Mouse (Mus musculus) embryonic facial prominence, embryonic 13.5 days (tissue): Measurements from ENCODE around the gene Ctsw. TPM values are rescaled to one million over a fixed set of nuclear protein-coding genes. Genes with fewer than 3 reads are reported as not detected.

Experiments
- ATAC-seq: fragments of 200-750 bp; cut with Nextera tagmentation; 2 replicates; pipeline ENCODE4 v1.8.0; 2017; ENCODE audit warnings: low read depth; ENCODE audit not compliant: insufficient number of reproducible peaks, insufficient read depth, low FRiP score, low TSS enrichment
- H3K27ac ChIP-seq: fragments of 300-500 bp; sonication (generic); 2 replicates; pipeline ENCODE4 v1.5.1; 2015; ENCODE audit warnings: moderate library complexity, mild to moderate bottlenecking, inconsistent platforms
- H3K27me3 ChIP-seq: fragments of 300-500 bp; sonication (generic); 2 replicates; pipeline ENCODE4 v1.6.1; 2015; ENCODE audit warnings: mild to moderate bottlenecking, inconsistent platforms
- H3K36me3 ChIP-seq: fragments of 300-500 bp; sonication (generic); 2 replicates; pipeline ENCODE4 v1.6.1; 2015; ENCODE audit warnings: mild to moderate bottlenecking, inconsistent platforms
- H3K4me1 ChIP-seq: fragments of 300-500 bp; sonication (generic); 2 replicates; pipeline ENCODE4 v1.6.1; 2015; ENCODE audit warnings: inconsistent platforms
- H3K4me2 ChIP-seq: fragments of 300-500 bp; sonication (generic); 2 replicates; pipeline ENCODE4 v1.6.1; 2015; ENCODE audit warnings: moderate library complexity, mild to moderate bottlenecking, inconsistent platforms
- H3K4me3 ChIP-seq: fragments of 300-500 bp; sonication (generic); 2 replicates; pipeline ENCODE4 v1.5.1; 2015; ENCODE audit warnings: mild to moderate bottlenecking, inconsistent platforms
- H3K9ac ChIP-seq: fragments of 300-500 bp; sonication (generic); 2 replicates; pipeline ENCODE4 v1.6.1; 2015; ENCODE audit warnings: mild to moderate bottlenecking, inconsistent platforms
- H3K9me3 ChIP-seq: fragments of 300-500 bp; sonication (generic); 2 replicates; pipeline ENCODE4 v1.6.1; 2016; ENCODE audit warnings: inconsistent platforms
- WGBS: fragments of 180-500 bp; shearing (Covaris S2); methylation state at CpG from one replicate; pipeline ENCODE4 v1.1.7; 2015; ENCODE audit warnings: mixed read lengths; 5-methylcytosine and 5-hydroxymethylcytosine counted together
- polyA plus RNA-seq: library from polyadenylated mRNA; unstranded; fragments of >200 nt; fragmentation: Nextera tagmentation; extraction: Ambion mirVana; gene quantifications from 2 replicates; pipeline ENCODE4 v1.2.1, GENCODE M21; 2015

Gene Ctsw
- polyA plus RNA-seq, 1 experiment from 2014 or later, result 2.4 TPM

DNA sequence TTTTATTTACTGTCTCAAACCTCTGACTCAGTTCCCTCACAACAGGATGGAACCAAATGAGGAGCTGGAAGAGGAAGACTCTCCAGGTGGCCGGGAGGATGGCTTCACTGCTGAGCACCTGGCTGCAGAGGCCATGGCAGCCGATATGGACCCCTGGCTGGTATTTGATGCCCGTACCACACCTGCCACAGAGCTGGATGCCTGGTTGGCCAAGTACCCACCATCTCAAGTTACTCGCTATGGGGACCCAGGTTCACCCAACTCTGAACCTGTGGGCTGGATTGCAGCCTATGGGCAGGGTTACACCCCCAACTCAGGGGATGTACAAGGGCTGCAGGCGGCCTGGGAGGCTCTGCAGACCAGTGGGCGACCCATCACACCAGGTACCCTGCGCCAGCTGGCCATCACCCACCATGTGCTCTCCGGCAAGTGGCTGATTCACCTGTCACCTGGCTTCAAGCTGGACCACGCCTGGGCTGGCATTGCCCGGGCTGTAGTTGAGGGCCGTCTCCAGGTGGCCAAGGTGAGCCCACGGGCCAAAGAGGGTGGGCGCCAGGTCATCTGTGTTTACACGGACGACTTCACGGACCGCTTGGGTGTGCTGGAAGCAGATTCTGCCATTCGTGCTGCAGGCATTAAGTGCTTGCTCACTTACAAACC lies 42.3 kb downstream of the Ctsw start:
- Histone ChIP-seq H3K9me3 (no peaks in the 10 kb centered on the region), H3K27ac (no peak overlapping the region), H3K27me3 (no peaks in the 10 kb centered on the region), H3K9ac (peak overlapping the region; percentile 93), H3K4me1 (peaks cover 37% of the 10 kb centered on the region), H3K36me3 (peaks cover 44% of the 10 kb centered on the region), H3K4me3 (peak overlapping the region; percentile 72), H3K4me2 (peak overlapping the region; percentile 79)
- ATAC-seq, result no peak
- 89% methylated on average over 18 of the region's 18 CpGs for WGBS

DNA sequence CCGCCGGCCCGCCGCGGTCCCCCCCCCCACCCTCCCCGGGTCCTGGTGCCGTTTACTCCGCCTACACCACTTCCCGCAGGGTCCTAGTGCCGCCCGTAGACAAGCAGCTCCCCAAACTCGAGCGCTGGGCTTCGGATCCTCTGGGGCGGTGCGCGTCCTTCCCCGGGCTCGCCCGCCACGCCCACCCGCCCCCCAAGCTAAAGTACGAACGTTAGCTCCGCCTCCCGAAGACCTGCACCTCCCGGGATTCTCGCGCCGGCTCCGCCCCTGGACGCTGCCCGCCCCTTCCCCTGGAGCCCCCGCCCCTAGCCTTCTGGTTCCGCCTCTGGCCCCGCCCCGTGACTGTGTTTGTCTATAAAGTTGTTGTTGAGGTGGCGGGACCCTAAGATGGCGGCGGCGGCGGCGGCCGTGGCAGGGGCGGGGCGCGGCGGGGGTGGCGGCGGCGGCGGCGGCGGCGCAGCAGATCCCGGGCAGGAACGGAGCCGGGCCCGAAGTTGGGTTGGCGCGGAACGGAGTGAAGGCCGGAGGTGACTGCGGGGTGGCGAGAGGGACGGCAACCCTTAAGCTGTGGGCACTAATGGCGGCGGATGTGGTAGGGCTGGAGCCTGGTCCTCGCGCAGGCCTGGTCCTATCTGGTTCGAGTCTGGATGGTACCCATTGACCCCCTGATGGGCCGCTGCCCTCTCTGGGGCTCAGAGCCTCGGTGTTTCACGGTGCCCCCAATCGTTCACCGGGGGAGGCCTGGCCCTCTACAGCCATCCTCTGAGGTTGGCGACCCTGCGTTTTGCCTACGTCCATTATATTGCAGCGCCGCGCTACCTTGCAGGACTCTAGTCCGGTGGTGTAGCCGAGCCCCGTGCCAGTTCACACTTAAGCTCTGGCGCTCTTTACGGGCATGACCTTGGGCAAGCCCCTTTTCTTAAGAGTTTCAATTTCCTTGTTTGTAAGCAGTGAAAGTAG lies 43.2 kb downstream of the Ctsw start, which contains the start of the genes Drap1 and AI837181:
Gene Drap1 (minus strand): TSS at position 198 of the 960 bp plus-strand sequence.
Gene AI837181 (plus strand): TSS at position 363 of the 960 bp plus-strand sequence.
- Histone ChIP-seq H3K4me3 (peak within 1 kb of the TSS; percentile 72), H3K27me3 (no peaks in the 10 kb centered on the region), H3K4me1 (peaks cover 37% of the 10 kb centered on the region), H3K9me3 (no peaks in the 10 kb centered on the region), H3K36me3 (peaks cover 53% of the 10 kb centered on the region), H3K9ac (peak within 1 kb of the TSS; percentile 93), H3K4me2 (peak within 1 kb of the TSS; percentile 79), H3K27ac (peak within 1 kb of the TSS; percentile 90)
- peak; percentile 93 for ATAC-seq
- WGBS, result under 1% methylated on average over 66 of the region's 87 CpGs

DNA sequence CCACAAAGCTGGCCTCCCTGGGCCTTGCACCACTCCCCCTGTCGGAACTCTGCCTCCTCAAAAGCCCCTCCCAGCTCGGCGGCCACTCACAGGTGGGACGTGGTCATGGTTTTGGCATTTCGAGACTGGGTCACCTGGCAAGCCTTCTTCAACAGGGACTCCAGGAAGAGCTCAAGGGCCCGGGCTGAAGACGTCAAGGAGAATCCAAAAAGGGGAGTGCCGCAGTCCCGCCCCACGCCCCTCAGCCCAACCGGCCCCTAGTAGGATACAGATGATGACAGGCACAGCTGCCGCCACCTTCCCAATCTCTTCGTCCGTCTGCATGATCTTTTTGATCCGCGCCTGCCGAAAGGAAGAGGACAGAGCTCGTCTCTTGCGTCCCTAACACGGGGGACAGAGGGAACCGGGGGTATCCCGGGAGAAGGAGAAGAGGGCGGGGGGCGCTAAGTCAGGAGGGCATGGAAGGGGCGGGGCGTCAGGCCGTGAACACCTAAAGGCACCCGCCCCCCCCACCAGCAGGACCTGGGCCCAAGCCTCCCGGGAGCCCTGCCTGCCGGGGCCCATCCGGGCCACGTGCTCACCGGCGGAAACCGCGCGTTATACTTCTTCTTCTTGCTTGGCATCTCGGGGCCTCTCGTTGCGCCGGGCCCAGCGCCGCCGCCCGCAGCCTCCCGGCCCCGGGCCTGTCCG lies 44.1 kb downstream of the Ctsw start:
- Histone ChIP-seq H3K9me3 (no peaks in the 10 kb centered on the region), H3K9ac (peak overlapping the region; percentile 85), H3K4me1 (peaks cover 37% of the 10 kb centered on the region), H3K27me3 (no peaks in the 10 kb centered on the region), H3K4me3 (peak overlapping the region; percentile 72), H3K27ac (peak overlapping the region; percentile 90), H3K36me3 (peaks cover 58% of the 10 kb centered on the region), H3K4me2 (peak overlapping the region; percentile 79)
- WGBS, result under 1% methylated on average over 47 of the region's 48 CpGs
- ATAC-seq, result peak; percentile 60

DNA sequence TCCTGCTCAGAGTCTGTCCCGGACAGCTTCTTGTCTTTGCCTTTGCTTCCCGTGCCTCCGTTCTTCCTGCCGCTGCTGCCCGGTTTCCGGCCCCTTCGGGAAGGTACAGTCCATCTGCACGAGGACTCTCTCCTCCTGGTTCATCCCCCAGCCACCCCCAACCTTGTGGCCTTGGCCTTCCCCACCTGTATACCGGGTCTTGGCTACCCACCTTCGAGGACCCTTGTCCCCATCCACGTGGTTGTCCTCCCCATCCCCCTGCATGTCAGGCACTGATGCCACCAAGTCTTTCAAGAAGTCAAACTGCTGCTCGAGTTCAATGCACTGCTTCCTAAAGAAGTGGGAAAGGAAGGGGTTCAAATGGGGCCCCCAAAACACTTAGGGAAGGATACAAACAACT lies 44.7 kb downstream of the Ctsw start:
- no peaks in the 10 kb centered on the region for H3K27me3 ChIP-seq
- peak overlapping the region; percentile 85 for H3K9ac ChIP-seq
- ATAC-seq, result no peak
- peaks cover 37% of the 10 kb centered on the region for H3K4me1 ChIP-seq
- H3K4me3 ChIP-seq, result peak overlapping the region; percentile 72
- peak overlapping the region; percentile 90 for H3K27ac ChIP-seq
- H3K4me2 ChIP-seq, result peak overlapping the region; percentile 79
- WGBS, result 60% methylated on average over 12 of the region's 12 CpGs
- H3K9me3 ChIP-seq, result no peaks in the 10 kb centered on the region
- peaks cover 60% of the 10 kb centered on the region for H3K36me3 ChIP-seq

DNA sequence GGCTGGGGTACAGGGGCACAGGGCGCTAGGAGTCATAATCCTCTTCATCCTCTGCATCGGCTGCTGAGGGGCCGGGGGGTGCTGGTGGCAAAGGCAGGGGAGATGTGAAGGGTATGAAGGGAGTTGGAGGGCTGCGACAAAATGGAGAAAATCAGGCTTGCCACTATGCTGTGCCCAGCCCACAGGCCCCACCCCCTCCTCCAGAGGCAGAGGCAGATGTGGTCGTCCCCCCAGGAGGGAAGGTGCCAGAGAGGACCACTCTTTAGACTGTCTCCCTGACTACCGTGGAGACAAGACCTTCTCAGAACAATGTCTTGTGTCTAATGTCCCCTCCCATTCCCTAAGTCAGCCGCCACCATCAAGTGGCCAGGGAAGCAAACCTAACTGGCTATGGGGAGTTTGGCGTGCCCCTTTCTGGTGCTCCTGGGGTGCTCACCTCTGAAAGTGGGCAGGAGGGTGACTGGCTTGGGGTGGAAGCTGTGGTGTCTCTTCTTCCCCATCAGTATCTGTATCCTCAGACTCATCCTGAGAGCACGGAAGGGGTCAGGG lies 45.3 kb downstream of the Ctsw start:
- H3K4me3 ChIP-seq, result peak overlapping the region; percentile 72
- no peaks in the 10 kb centered on the region for H3K27me3 ChIP-seq
- peak overlapping the region; percentile 79 for H3K4me2 ChIP-seq
- peaks cover 57% of the 10 kb centered on the region for H3K36me3 ChIP-seq
- 85% methylated on average over 9 of the region's 9 CpGs for WGBS
- H3K27ac ChIP-seq, result no peak overlapping the region
- peak overlapping the region; percentile 85 for H3K9ac ChIP-seq
- no peaks in the 10 kb centered on the region for H3K9me3 ChIP-seq
- ATAC-seq, result no peak
- H3K4me1 ChIP-seq, result peaks cover 37% of the 10 kb centered on the region

DNA sequence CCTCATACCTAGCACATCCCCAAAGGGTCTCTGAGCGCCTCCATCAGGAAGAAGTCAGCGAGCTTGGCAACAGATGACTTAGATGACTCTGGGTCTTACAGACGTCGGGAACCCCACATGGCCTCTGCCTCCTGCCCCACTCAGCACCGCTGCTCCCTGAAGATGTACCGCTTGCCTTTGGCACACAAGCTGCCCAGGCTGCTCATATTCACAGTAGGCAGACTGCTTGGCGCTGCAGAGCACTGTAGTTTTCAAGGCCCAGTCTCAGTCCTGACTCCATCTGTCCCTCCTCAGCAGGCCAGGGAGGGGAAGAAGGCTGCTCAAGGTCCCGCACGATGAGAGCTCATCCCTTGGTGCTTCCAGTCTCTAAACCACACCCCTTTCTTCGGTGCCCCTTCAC lies 46.0 kb downstream of the Ctsw start:
- Histone ChIP-seq H3K36me3 (peaks cover 56% of the 10 kb centered on the region), H3K4me3 (no peak overlapping the region)
- no peak for ATAC-seq

DNA sequence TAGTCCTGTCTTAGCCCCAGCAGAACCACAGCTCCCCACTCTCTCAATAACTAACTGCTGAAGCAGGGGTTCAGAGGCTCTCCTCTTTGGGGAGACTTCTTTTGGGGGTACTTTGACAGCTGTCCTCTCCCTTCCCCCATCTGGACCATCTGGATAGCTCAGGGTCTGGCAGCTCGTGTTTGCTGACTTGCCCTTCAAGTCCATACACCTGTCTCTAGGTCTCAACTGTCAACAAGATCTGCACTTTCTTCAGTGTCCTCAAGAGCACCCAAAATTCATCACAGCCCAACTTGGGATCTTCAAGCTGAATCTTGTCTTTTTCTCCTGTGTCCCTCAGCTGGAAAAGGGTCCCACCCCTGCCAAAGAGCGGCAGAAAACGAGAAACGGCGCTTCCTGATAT lies 46.5 kb downstream of the Ctsw start:
- Histone ChIP-seq H3K9ac (peak overlapping the region; percentile 49; the same call in 1 of the 2 replicates), H3K27me3 (no peaks in the 10 kb centered on the region), H3K4me1 (peaks cover 32% of the 10 kb centered on the region), H3K36me3 (peaks cover 51% of the 10 kb centered on the region), H3K27ac (no peak overlapping the region), H3K4me3 (no peak overlapping the region), H3K4me2 (no peak overlapping the region), H3K9me3 (no peaks in the 10 kb centered on the region)
- 83% methylated on average over 5 of the region's 5 CpGs for WGBS
- no peak for ATAC-seq

More for the DNA sequence above, 46.0 kb downstream of the Ctsw start:
- Histone ChIP-seq H3K27ac (no peak overlapping the region), H3K4me1 (peaks cover 37% of the 10 kb centered on the region), H3K9me3 (no peaks in the 10 kb centered on the region), H3K4me2 (no peak overlapping the region), H3K27me3 (no peaks in the 10 kb centered on the region), H3K9ac (peak overlapping the region; percentile 49; the same call in 1 of the 2 replicates)
- WGBS, result 89% methylated on average over 10 of the region's 10 CpGs

DNA sequence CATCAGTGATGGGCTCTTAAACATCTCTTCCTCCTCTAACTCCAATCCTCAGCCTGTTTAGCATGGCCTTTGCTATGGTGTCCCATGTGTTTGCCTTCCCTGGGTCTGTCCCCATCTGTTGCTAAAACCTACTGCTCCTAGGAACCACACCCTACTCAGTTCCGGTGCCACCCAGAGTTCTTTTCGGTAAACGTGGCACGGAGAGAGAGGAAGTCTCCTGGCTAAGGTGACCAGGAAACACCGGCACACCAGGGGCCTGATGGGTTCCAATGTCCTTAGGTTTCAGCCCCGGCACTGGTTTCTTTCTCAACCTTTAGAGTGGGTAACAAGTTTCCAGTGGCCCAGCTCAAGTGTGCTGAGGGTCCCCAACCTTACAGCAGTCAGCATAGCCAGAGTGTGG lies 47.7 kb downstream of the Ctsw start:
- no peak overlapping the region for H3K9ac ChIP-seq
- WGBS, result 91% methylated on average over 6 of the region's 6 CpGs
- ATAC-seq, result no peak
- H3K27me3 ChIP-seq, result no peaks in the 10 kb centered on the region
- H3K9me3 ChIP-seq, result no peaks in the 10 kb centered on the region
- peaks cover 42% of the 10 kb centered on the region for H3K36me3 ChIP-seq
- no peak overlapping the region for H3K4me3 ChIP-seq
- H3K4me2 ChIP-seq, result no peak overlapping the region
- H3K27ac ChIP-seq, result no peak overlapping the region
- peaks cover 21% of the 10 kb centered on the region for H3K4me1 ChIP-seq

DNA sequence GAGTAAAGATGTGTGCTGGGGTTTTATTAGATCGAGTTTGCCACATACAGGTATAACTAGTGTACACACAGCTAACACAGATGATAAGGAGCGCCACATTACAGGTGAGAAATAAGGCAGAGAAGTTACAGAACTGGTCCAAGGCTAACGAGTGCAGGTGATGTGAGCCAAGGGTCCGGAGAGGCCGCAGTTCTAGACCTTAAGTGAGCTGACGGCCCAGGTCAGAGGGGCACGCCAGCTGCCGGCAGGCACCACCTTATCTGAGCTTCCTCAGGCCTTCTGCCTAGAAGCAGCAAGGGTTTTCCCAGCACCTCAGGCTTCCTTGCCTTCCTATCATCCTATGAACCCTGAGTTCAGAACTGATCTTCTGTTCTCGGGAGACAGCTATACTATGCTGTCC lies 48.7 kb downstream of the Ctsw start:
- Histone ChIP-seq H3K9me3 (no peaks in the 10 kb centered on the region), H3K4me2 (no peak overlapping the region), H3K36me3 (peaks cover 42% of the 10 kb centered on the region), H3K4me3 (no peak overlapping the region), H3K4me1 (peaks cover 21% of the 10 kb centered on the region), H3K27me3 (no peaks in the 10 kb centered on the region), H3K9ac (no peak overlapping the region), H3K27ac (no peak overlapping the region)
- WGBS, result 90% methylated on average over 9 of the region's 9 CpGs
- no peak for ATAC-seq

DNA sequence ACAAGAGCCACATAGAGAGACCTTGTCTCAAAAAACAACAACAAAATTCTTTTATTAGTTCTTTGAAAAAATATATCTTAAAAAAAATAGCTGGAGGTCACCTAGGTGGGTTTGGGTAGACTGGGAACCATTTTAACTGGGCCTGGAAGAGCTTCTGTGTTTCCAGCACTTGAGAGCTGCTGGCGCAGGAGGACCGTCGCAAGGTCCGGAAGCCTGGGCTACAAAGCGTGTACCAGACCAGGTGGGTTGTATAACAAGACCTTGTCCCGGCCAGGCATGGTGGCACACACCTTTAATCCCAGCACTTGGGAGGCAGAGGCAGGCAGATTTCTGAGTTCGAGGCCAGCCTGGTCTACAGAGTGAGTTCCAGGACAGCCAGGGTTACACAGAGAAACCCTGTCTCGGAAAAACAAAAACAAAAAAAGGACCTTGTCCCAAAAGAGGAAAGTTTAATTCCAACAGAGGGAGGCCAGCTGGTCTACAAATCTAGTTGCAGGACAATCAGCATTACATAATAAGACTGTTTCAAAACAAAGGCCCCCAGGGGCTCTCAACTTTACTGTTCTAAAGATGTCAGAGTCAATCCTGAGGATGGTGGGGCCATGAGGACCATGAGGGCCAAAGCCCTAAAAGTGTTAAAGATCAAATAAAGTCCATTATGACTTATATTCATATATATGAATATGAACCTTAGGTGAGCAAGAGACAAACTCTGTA lies 49.4 kb downstream of the Ctsw start:
- H3K4me2 ChIP-seq, result no peak overlapping the region
- WGBS, result 95% methylated on average over 8 of the region's 8 CpGs
- H3K36me3 ChIP-seq, result peaks cover 42% of the 10 kb centered on the region
- no peak for ATAC-seq
- H3K4me3 ChIP-seq, result no peak overlapping the region
- H3K27ac ChIP-seq, result no peak overlapping the region
- no peaks in the 10 kb centered on the region for H3K9me3 ChIP-seq
- H3K9ac ChIP-seq, result no peak overlapping the region
- H3K4me1 ChIP-seq, result peaks cover 20% of the 10 kb centered on the region
- H3K27me3 ChIP-seq, result no peaks in the 10 kb centered on the region
